Mouse (Mus musculus): ENCODE results near the gene Rpp38. TPM values are rescaled to one million over a fixed set of nuclear protein-coding genes. Genes with fewer than 3 reads are reported as not detected.

Gene Rpp38
- 3.1 and 4.7 TPM in 2 replicates for polyA plus RNA-seq (2012; rRNA removed)

DNA sequence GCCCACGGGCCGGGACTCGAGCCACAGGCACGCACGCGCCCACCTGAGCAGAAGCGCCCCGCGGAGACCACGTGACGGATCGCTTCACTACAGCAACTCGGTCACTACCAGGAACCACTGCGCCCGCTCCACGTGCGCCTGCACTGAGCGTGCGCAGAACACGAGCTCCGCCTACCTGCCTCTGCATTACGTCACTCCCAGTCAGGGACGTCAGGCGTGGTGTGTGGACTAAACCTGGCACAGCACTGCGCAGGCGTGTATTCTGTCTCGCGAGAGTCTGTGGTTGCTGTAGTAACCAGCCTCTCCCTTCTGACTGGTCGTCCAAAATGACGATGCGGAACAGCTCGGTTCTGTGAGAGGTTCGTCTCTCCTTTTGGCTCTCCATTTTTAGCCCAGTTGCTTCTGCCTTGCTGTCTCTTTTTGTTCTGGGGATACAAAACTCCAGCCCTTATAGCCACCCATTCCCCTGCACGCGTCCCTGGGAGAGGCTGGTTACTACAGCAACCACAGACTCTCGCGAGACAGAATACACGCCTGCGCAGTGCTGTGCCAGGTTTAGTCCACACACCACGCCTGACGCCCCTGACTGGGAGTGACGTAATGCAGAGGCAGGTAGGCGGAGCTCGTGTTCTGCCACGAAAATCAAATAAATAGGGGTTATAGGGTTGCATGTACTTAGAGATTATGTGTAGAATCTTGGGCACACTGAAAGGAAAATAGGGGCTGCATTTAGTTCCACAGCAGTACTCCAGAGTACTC, at the start of gene Rpp38:
Rpp38 (minus strand) TSS at position 160 of the 759 bp plus-strand sequence.

DNA sequence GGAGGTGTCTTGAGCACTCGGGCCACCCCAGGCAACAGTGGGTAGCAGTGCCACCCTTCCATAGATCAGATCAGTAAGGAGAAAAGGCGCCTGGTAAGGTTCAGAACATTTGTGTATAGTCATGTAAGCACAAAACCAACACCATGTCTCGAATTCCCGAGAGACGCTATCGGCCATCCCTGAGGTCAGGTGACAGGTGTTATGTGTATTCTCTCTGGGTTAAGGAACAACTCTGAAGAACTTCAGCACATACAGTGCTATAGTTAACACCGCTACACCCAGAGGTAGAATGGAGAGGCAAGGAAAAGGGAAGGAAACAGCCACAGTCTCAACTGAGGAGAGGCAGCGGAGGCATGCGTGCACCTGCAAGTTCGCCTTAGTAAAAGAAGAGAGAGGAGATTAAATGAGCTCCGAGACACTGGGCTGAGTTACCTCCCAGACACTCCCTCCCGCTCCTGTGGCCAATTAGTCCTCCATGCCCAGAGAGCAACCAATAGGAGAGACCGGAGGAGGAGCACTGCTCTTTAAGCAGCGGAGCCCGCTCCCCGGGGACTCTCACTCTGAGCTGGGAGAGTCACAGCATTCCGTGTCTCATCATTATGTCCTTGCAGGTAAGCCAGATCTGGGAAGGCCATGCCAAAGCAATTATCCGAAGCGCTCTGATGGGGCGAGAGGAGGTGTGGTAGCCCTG, 3.3 kb upstream of the Rpp38 start, which contains the start of gene Acbd7:
Acbd7 (plus strand) TSS at position 558 of the 691 bp plus-strand sequence.

DNA sequence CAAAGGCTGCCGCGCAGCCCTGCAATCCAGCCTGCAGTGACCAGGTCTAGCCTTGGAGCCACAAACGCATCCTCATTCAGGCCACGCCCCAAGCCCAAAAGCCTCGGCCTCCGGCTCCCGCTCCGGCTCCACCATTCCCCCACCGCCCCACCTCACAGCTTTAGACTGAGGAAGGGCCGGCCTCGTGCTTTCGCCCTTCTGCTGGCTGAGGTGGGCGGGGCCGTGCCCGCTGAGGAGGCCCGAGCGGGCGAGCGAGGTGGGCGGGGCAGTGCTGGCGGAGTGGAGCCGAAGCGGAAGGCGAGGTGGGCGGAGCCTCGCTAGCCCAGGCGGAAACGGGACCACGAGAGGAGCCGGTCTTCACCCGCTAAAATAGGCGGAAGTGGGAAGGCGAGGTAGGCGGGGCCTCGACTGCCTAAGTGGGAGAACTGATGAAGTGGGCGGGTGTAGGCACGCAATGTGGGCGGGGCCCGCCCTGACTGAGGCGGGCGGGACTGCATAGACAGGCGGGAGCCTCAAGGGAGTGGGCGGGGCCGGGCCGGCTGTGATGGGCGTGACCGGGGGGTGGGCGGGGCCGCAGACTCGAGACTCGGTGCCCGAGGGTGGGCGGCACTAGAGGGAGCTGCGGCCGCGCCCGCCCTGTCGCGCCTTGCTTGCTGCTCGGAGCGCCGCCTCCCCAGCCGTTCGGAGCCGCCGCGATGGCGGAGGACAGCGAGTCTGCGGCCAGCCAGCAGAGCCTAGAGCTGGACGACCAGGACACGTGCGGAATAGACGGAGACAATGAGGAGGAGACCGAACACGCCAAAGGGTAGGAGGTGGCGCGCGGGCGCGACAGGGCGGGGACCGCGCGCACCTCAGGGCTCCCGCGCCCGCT, 48.6 kb downstream of the Rpp38 start, which contains the start of gene Nmt2:
Nmt2 (plus strand) TSS at position 611 of the 871 bp plus-strand sequence.

Other genes starting within 250 kb of the Rpp38 start
- gene Fam171a1, start 218.4 kb downstream of the Rpp38 start, polyA plus RNA-seq (2012; rRNA removed): 40.7 and 42.2 TPM in 2 replicates
- 13.1 and 14.0 TPM in 2 replicates for gene Nmt2, start 48.4 kb downstream of the Rpp38 start, polyA plus RNA-seq (2012; rRNA removed)
- gene Acbd7, start 3.5 kb upstream of the Rpp38 start, polyA plus RNA-seq (2012; rRNA removed): 0.52 TPM in 1 of 2 replicates, not detected in the other
- gene Olah, start 64.6 kb upstream of the Rpp38 start, polyA plus RNA-seq (2012; rRNA removed): not detected in 2 replicates
- 0.41 TPM in 1 of 2 replicates, not detected in the other for gene Meig1, start 90.0 kb upstream of the Rpp38 start, polyA plus RNA-seq (2012; rRNA removed)
- gene Dclre1c, start 91.5 kb upstream of the Rpp38 start, polyA plus RNA-seq (2012; rRNA removed): 2.9 and 3.3 TPM in 2 replicates
- 5.1 and 6.0 TPM in 2 replicates for gene Suv39h2, start 142.4 kb upstream of the Rpp38 start, polyA plus RNA-seq (2012; rRNA removed)
- gene Gm45902, start 180.1 kb upstream of the Rpp38 start, polyA plus RNA-seq (2012; rRNA removed): 1.9 TPM in 2 replicates
- gene Hspa14, start 180.2 kb upstream of the Rpp38 start, polyA plus RNA-seq (2012; rRNA removed): 15.8 and 24.0 TPM in 2 replicates
- gene Cdnf, start 180.4 kb upstream of the Rpp38 start, polyA plus RNA-seq (2012; rRNA removed): 0.28 and 0.68 TPM in 2 replicates
- 4.8 and 9.7 TPM in 2 replicates for gene Fam107b, start 237.8 kb upstream of the Rpp38 start, polyA plus RNA-seq (2012; rRNA removed)

Data from ovary, adult 2 months (tissue).